Mouse (Mus musculus): ENCODE results near the gene Evi5l. TPM values are rescaled to one million over a fixed set of nuclear protein-coding genes. Genes with fewer than 3 reads are reported as not detected.
"Not testable (repeated sequence)": the region's sequence is repeated elsewhere in the genome, so short reads cannot be mapped to it uniquely, and the experiment has no call there.

Evi5l gene
- polyA plus RNA-seq, 1 experiment from 2014 or later, result 60.4 TPM

DNA sequence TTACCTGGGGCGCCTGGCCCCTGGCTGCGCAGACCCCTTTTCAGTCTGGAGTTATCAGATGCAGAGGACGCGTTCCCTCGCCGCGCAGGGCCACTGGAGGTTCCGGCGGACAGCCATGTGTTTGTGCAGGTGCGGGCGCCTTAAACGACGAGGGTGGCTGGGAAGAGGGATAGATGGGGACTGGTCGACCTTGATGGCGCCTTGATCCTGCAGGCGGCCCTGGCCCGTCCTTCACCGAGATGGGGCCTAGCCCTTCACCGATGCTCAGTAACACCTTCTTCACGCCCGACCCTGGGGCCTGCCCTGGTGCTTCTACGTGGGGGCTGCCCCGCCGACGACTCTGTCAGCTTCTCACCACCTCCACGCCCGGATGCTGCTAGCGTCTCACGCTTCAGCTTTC, 82.8 kb downstream of the Evi5l start:
- 12% methylated on average over 29 of the region's 29 CpGs for WGBS

DNA sequence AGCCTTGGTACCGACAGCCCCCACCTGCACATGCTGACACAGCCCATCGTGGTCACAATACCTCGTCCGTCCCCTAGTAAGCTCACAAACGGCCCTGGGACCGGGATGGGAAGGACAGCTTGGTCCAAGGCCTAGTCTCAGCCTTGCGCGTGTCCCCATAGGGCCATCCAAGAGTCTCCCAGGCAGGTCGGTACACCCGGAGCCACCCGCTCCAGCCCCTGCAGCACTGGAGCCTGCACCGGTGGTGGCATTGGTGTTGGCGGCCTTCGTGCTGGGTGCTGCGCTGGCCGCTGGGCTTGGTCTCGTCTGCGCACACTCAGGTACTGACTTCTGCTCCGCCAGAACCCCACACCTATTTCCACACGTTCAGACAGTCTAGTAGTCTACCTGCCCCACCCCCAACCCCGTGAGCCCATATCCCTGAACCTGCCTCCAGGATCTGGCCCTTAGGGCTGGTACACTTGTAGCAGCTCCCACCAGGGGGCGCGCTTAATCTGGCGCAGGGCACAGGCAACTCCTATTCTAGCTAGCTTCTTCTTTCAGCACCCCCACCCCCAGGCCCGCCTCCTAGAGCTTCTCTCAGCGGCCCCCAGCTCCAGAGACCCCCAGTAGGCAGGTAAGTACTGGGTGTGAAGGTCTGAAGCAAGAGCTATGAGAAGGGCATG, 84.1 kb downstream of the Evi5l start:
- H3K27ac ChIP-seq (replicated peaks), result no peak overlapping the region

More for the DNA sequence above, 82.8 kb downstream of the Evi5l start:
- H3K36me3 ChIP-seq, result peaks cover 49% of the 10 kb centered on the region
- peaks cover 31% of the 10 kb centered on the region for H3K4me1 ChIP-seq
- no peak overlapping the region; the same call in 1 of the 2 replicates for H3K4me2 ChIP-seq (replicated peaks)
- H3K4me3 ChIP-seq, result no peak overlapping the region
- H3K9ac ChIP-seq (replicated peaks), result 0 out of 2 replicates have a peak overlapping the region, but pooled peaks have one; percentile 15
- H3K27ac ChIP-seq (replicated peaks), result no peak overlapping the region
- no peak for ATAC-seq (ENCODE audit: low FRiP score, low read depth)
- peaks cover 20% of the 10 kb centered on the region for H3K27me3 ChIP-seq
- H3K9me3 ChIP-seq, result no peaks in the 10 kb centered on the region

DNA sequence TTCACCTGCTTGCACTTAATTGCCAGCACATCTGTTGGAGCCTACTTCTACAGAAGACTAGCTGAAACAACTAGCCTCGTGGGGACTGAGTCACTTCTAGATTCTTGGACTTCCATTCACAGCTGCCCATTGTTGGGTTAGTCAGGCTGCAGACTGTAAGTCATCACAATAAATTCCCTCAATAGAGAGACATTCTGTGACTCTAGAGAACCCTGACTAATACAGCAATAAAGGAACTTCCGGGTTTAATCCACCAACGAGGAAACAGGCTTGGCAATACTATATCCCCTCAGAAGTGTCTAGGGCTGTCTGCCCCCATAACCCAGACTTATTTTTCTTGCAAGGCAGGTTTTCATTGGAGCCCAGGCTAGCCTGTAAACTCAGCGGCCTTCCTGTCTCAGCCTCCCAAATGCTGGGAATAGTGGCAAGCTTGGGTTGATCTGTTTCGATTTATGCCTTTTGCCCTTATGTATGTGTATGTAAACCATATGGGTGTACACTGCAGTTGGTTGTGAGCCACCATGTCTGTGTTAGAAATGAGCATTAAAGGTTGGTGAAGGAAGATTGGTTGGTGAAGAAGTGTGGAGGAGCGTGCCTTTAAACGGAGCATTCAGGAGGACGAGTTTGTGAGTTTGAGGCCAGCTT, 85.9 kb downstream of the Evi5l start:
- peak overlapping the region; percentile 90 for H3K9ac ChIP-seq (replicated peaks)
- H3K27ac ChIP-seq (replicated peaks), result peak overlapping the region; percentile 92
- ATAC-seq (ENCODE audit: low FRiP score, low read depth), result 0 out of 2 replicates have a peak, but pooled peaks have one; percentile 0
- H3K9me3 ChIP-seq, result no peaks in the 10 kb centered on the region
- peaks cover 20% of the 10 kb centered on the region for H3K27me3 ChIP-seq
- peak overlapping the region; percentile 73 for H3K4me2 ChIP-seq (replicated peaks)
- peak overlapping the region; percentile 94 for H3K4me3 ChIP-seq
- peaks cover 44% of the 10 kb centered on the region for H3K4me1 ChIP-seq
- WGBS, result 48% methylated on average over 8 of the region's 8 CpGs
- peaks cover 41% of the 10 kb centered on the region for H3K36me3 ChIP-seq

More for the DNA sequence above, 84.1 kb downstream of the Evi5l start:
- ATAC-seq (ENCODE audit: low FRiP score, low read depth), result peak; percentile 24; the same call in 1 of the 2 replicates
- Histone ChIP-seq H3K9me3 (no peaks in the 10 kb centered on the region), H3K9ac (replicated peaks) (no peak overlapping the region), H3K4me2 (replicated peaks) (no peak overlapping the region), H3K36me3 (peaks cover 44% of the 10 kb centered on the region), H3K27me3 (peaks cover 20% of the 10 kb centered on the region), H3K4me3 (no peak overlapping the region), H3K4me1 (peaks cover 35% of the 10 kb centered on the region)
- WGBS, result 31% methylated on average over 26 of the region's 26 CpGs

DNA sequence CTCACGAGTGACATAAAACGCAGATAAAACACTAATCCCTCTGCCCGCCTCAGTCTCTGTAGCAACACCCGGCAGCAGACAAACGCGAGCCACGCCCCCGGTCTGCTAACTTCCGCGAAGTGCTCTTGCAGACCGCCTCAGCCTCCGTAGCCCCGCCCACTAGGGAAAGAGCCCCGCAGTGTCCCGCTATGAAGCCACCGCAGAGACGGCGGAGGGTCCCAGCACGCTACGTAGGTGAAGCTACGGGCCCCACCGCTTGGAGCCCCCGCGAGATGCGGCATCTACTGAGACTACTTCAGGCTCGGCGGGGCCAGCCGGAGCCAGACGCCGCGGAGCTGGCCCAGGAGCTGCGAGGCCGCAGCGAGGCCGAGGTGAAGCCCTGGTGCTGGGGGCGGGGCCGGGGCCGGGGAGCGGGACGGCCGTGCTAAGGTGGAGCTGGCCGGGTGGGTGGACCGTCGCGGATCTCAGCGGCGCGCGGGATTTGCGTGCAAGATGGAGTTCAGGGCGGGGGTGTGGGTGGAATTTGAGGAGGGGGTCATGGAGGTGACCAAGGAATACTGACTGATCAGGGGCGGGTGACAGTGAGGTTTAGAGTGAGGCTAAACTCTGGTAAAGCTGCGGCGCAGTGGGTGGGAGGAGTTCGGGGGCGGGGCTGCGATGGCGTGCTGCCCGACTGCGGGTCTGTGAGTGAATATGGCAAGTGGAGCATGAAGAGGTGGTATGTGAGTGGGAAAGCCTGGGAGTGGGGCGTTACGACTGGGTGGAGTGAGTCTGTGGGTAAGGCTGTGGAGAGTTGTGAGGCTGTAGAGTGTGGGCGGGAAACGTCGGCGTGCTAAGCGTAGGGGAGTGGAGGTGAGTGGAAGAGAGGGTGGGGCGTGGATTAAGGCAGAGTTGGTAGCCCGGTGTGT, 86.8 kb downstream of the Evi5l start, which contains the start of gene Snapc2:
TSS of gene Snapc2 (plus strand) at position 147 of the 908 bp plus-strand sequence.
- Histone ChIP-seq H3K4me2 (replicated peaks) (peak within 1 kb of the TSS; percentile 73), H3K9me3 (no peaks in the 10 kb centered on the region), H3K27me3 (peaks cover 14% of the 10 kb centered on the region), H3K36me3 (peaks cover 32% of the 10 kb centered on the region), H3K27ac (replicated peaks) (peak within 1 kb of the TSS; percentile 92), H3K4me1 (peaks cover 52% of the 10 kb centered on the region), H3K4me3 (peak within 1 kb of the TSS; percentile 94), H3K9ac (replicated peaks) (peak within 1 kb of the TSS; percentile 90)
- WGBS, result under 1% methylated on average over 69 of the region's 69 CpGs
- peak; percentile 86 for ATAC-seq (ENCODE audit: low FRiP score, low read depth)

DNA sequence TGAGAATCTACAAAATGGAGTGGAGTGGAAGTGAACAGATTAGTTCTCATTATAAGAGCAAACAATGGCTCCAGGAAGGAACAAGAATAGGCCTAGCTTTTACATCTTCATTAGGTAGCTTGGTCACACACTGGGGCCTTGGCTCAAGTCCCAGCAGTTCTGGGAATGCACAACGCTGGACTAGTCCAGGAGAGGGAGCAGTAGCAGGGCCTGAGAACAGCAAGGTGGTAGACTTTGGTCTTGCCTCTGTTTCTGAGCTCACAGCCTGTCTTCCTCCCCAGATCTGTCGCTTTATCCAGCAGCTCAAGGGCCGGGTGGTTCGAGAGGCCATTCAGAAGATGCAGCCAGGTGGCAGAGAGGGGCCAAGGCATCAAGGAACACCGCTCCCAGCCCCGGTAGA, 87.6 kb downstream of the Evi5l start:
- H3K4me3 ChIP-seq, result peak overlapping the region; percentile 94
- peak overlapping the region; percentile 73 for H3K4me2 ChIP-seq (replicated peaks)
- no peak overlapping the region for H3K27ac ChIP-seq (replicated peaks)
- peaks cover 6% of the 10 kb centered on the region; the same call in 1 of the 2 replicates for H3K27me3 ChIP-seq
- H3K9me3 ChIP-seq, result no peaks in the 10 kb centered on the region
- H3K4me1 ChIP-seq, result peaks cover 46% of the 10 kb centered on the region
- 63% methylated on average over 6 of the region's 6 CpGs for WGBS
- H3K9ac ChIP-seq (replicated peaks), result peak overlapping the region; percentile 90; the same call in 1 of the 2 replicates
- no peak for ATAC-seq (ENCODE audit: low FRiP score, low read depth)
- H3K36me3 ChIP-seq, result peaks cover 29% of the 10 kb centered on the region

- H3K4me2 ChIP-seq (replicated peaks); ATAC-seq (ENCODE audit: low FRiP score, low read depth); H3K4me3 ChIP-seq; H3K27me3 ChIP-seq; H3K9ac ChIP-seq (replicated peaks); H3K27ac ChIP-seq (replicated peaks); H3K9me3 ChIP-seq: not testable (repeated sequence)
- WGBS, result 89% methylated on average over 7 of the region's 7 CpGs
- H3K4me1 ChIP-seq, result peaks cover 48% of the 10 kb centered on the region
- H3K36me3 ChIP-seq, result peaks cover 30% of the 10 kb centered on the region
Measured at GRCm38 (mm10) chr8:4255471-4255870, 89.1 kb downstream of the Evi5l start.

DNA sequence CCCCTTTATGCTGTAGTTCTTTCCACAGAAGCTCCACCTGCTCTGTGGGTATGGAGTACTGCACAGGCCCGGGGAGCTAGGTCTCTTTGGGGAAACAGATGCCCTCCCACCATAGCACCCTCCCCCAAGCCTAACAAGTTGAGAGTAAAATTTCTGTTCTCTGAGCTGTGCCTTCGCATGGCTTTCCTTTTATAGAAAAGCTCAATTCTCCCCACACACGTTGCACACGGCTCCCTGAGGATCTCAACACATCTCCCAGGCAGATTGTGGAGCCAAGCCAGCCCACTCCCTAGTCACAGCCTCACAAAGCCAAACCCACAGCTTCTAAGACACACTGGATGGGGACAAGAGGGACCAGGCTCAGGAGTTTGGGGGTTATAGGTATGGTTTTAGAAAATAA, 90.5 kb downstream of the Evi5l start:
- peak overlapping the region; percentile 71 for H3K4me2 ChIP-seq (replicated peaks)
- peak overlapping the region; percentile 90; the same call in 1 of the 2 replicates for H3K9ac ChIP-seq (replicated peaks)
- peaks cover 43% of the 10 kb centered on the region for H3K4me1 ChIP-seq
- no peaks in the 10 kb centered on the region for H3K27me3 ChIP-seq
- no peak for ATAC-seq (ENCODE audit: low FRiP score, low read depth)
- WGBS, result 67% methylated on average over 4 of the region's 4 CpGs
- no peaks in the 10 kb centered on the region for H3K9me3 ChIP-seq
- H3K4me3 ChIP-seq, result peak overlapping the region; percentile 74; the same call in 1 of the 2 replicates
- peak overlapping the region; percentile 94; the same call in 1 of the 2 replicates for H3K27ac ChIP-seq (replicated peaks)
- H3K36me3 ChIP-seq, result peaks cover 44% of the 10 kb centered on the region

GRCm38 (mm10) chr8:4257350-4257749, 91.0 kb downstream of the Evi5l start:
- peak overlapping the region; percentile 71 for H3K4me2 ChIP-seq (replicated peaks)
- WGBS, result 67% methylated on average over 4 of the region's 4 CpGs
- peaks cover 48% of the 10 kb centered on the region for H3K36me3 ChIP-seq
- no peaks in the 10 kb centered on the region for H3K9me3 ChIP-seq
- no peak for ATAC-seq (ENCODE audit: low FRiP score, low read depth)
- H3K9ac ChIP-seq (replicated peaks), result peak overlapping the region; percentile 90
- no peaks in the 10 kb centered on the region for H3K27me3 ChIP-seq
- peak overlapping the region; percentile 74 for H3K4me3 ChIP-seq
- H3K27ac ChIP-seq (replicated peaks), result peak overlapping the region; percentile 94; the same call in 1 of the 2 replicates
- peaks cover 42% of the 10 kb centered on the region for H3K4me1 ChIP-seq

GRCm38 (mm10) chr8:4258233-4258632, 91.9 kb downstream of the Evi5l start:
- no peaks in the 10 kb centered on the region for H3K9me3 ChIP-seq
- 3% methylated on average over 31 of the region's 35 CpGs for WGBS
- peaks cover 57% of the 10 kb centered on the region for H3K36me3 ChIP-seq
- peak overlapping the region; percentile 94 for H3K27ac ChIP-seq (replicated peaks)
- H3K4me3 ChIP-seq, result peak overlapping the region; percentile 74
- H3K27me3 ChIP-seq, result no peaks in the 10 kb centered on the region
- H3K4me2 ChIP-seq (replicated peaks), result peak overlapping the region; percentile 71
- peaks cover 38% of the 10 kb centered on the region for H3K4me1 ChIP-seq
- ATAC-seq (ENCODE audit: low FRiP score, low read depth), result peak; percentile 68
- H3K9ac ChIP-seq (replicated peaks), result peak overlapping the region; percentile 90

- H3K9me3 ChIP-seq, result no peaks in the 10 kb centered on the region
- H3K27ac ChIP-seq (replicated peaks), result peak overlapping the region; percentile 94
- peak overlapping the region; percentile 90 for H3K9ac ChIP-seq (replicated peaks)
- peak overlapping the region; percentile 71 for H3K4me2 ChIP-seq (replicated peaks)
- peaks cover 62% of the 10 kb centered on the region for H3K36me3 ChIP-seq
- ATAC-seq (ENCODE audit: low FRiP score, low read depth), result peak; percentile 81
- under 1% methylated on average over 32 of the region's 32 CpGs for WGBS
- H3K4me3 ChIP-seq, result peak overlapping the region; percentile 74
- H3K4me1 ChIP-seq, result peaks cover 36% of the 10 kb centered on the region
- no peaks in the 10 kb centered on the region for H3K27me3 ChIP-seq
Measured at GRCm38 (mm10) chr8:4258678-4259077, 92.3 kb downstream of the Evi5l start.

GRCm38 (mm10) chr8:4259125-4259804, 92.9 kb downstream of the Evi5l start, which contains the start of gene Ctxn1:
TSS of gene Ctxn1 (minus strand) at chr8:4259274.
- ATAC-seq (ENCODE audit: low FRiP score, low read depth), result peak; percentile 92
- H3K4me2 ChIP-seq (replicated peaks), result peak within 1 kb of the TSS; percentile 71
- H3K9me3 ChIP-seq, result no peaks in the 10 kb centered on the region
- peak within 1 kb of the TSS; percentile 90 for H3K9ac ChIP-seq (replicated peaks)
- peaks cover 30% of the 10 kb centered on the region for H3K4me1 ChIP-seq
- H3K36me3 ChIP-seq, result peaks cover 68% of the 10 kb centered on the region
- no peaks in the 10 kb centered on the region for H3K27me3 ChIP-seq
- 6% methylated on average over 26 of the region's 33 CpGs for WGBS
- peak within 1 kb of the TSS; percentile 94 for H3K27ac ChIP-seq (replicated peaks)
- H3K4me3 ChIP-seq, result peak within 1 kb of the TSS; percentile 74

Data from midbrain, embryonic 12.5 days (tissue).